Mouse (Mus musculus): ENCODE data around the gene Them5. TPM values are rescaled to one million over a fixed set of nuclear protein-coding genes. Genes with fewer than 3 reads are reported as not detected.

Gene Them5
- total RNA-seq (2023), result not detected

DNA sequence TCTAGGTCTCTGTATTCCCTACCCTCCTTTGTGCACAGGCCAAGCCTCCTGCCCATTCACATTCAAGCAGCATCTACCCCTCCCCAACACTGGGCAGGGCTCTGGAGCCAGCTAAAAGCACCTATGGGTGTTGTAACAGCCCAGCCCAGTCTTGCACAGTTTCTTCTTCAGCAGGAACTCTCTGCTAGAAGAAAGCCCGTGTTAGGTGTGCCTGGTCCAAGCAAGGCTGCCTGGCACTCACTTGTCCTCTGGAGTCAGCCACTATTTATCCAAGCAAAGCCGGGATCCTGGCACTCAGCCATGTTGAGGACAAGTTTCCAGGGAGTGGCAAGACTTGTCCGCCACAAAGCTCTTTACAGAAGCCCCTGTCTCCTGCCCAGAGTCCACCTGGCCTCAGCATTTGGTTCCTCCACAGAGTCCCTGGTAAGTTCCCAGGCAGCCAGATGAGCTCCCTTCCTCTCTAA, at the start of gene Them5:
Them5 (plus strand) TSS at position 141 of the 464 bp plus-strand sequence.

DNA sequence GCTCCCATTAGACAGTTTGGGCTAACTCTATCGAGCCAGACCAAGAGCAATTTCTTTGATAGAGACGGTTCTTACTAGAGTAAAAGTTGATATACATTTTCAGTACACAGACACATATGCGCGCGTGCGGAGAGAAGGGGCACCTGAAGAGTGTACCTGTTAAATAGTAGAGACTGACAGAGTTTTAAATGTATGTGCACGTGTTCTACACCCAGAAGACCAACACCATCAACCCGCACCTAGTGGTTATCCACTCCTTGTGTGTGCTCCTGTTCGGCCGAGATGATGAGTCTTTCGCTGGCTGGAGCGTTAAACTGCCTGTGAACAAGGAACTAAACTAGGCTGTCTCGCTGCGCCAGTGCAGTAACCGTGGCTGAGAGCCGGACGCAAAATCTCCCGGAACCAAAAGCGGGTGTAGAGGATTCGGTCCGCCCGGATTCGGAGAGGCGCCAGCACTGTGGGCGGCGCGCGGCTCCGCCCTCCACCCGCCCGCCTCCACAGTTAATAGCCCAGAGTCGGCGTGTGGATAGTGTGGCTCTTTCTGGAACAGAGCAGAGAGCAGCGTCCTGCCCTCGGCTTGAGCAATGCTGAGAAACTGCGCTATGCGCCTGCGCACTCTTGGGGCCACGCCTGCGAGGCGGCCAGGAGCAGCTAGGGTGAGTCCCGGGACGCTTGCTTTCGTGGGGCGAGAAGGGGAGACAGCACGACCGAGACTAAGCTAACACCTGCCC, 32.1 kb upstream of the Them5 start, which contains the start of gene Them4:
Them4 (plus strand) TSS at position 457 of the 731 bp plus-strand sequence.

DNA sequence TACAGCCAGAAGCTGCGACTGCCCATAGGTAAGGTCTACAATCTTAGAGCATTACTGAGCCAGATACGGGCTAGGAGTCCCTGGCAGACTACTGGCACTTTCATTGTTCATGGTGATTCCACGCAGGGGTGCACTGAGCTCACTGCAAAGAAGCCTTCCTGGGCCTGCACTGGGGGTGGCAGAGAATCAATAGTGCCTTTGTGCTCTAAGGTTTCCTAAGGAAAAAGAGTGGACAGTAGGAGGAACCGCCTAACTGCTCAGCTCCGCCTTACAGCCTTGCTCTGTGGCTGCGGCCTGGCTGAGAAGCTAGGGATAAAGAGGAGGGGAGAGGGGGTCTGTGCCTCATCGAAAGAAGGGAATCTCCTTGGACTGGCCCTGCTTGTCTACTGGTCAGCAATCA, 20.2 kb downstream of the Them5 start, which contains the start of gene C2cd4d:
C2cd4d (plus strand) TSS at position 301 of the 400 bp plus-strand sequence.

DNA sequence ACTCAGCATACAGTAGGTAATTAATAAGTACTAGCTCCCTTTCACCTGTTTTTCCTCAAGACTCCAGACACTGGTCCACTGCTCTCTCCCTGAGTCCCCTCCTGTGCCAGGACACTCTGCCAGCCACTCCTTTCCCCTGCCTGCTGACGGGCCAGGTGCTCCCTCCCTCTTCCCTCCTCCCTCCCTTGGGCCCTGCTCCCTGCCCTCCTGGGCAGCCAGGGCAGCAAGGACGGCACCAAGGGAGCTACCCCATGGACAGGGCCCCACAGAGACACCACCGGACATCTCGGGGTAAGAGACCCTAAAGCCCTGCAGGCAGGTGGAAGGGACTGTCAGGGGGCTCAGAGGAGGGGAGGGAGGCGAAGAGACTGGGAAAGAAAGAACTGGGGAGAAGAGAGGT, 30.7 kb downstream of the Them5 start, which contains the start of gene Rorc:
Rorc (plus strand) TSS at position 154 of the 400 bp plus-strand sequence.

Other genes starting within 250 kb of the Them5 start
- gene Gm10696, start 163.9 kb upstream of the Them5 start, total RNA-seq (2023), result not detected
- gene Gm5286, start 145.4 kb upstream of the Them5 start, total RNA-seq (2023), result not detected
- not detected for gene Gm4778, start 78.1 kb upstream of the Them5 start, total RNA-seq (2023)
- 3.4 TPM for gene Them4, start 32.0 kb upstream of the Them5 start, total RNA-seq (2023)
- gene C2cd4d, start 20.3 kb downstream of the Them5 start, total RNA-seq (2023), result not detected
- gene Rorc, start 30.7 kb downstream of the Them5 start, total RNA-seq (2023), result 0.50 TPM
- gene Lingo4, start 56.4 kb downstream of the Them5 start, total RNA-seq (2023), result not detected
- gene Tdrkh, start 71.2 kb downstream of the Them5 start, total RNA-seq (2023), result 4.4 TPM
- gene Mrpl9, start 101.2 kb downstream of the Them5 start, total RNA-seq (2023), result 65.7 TPM
- gene Oaz3, start 101.8 kb downstream of the Them5 start, total RNA-seq (2023), result not detected
- not detected for gene Celf3, start 136.2 kb downstream of the Them5 start, total RNA-seq (2023)
- gene Riiad1, start 138.2 kb downstream of the Them5 start, total RNA-seq (2023), result 1.7 TPM
- 32.2 TPM for gene Snx27, start 240.6 kb downstream of the Them5 start, total RNA-seq (2023)